Mouse (Mus musculus) liver, embryonic 14.5 days (tissue): Measurements from ENCODE around the gene Slc17a1.

Experiments
- CTCF ChIP-seq: IDR thresholded peaks from 2 replicates; pipeline ENCODE4 v1.5.1; 2016; ENCODE audit warnings: antibody characterized with exemption, low read depth, control low read depth
- EP300 ChIP-seq: IDR thresholded peaks from 2 replicates; pipeline ENCODE4 v1.6.1; 2016; ENCODE audit warnings: antibody characterized with exemption, low read depth

DNA sequence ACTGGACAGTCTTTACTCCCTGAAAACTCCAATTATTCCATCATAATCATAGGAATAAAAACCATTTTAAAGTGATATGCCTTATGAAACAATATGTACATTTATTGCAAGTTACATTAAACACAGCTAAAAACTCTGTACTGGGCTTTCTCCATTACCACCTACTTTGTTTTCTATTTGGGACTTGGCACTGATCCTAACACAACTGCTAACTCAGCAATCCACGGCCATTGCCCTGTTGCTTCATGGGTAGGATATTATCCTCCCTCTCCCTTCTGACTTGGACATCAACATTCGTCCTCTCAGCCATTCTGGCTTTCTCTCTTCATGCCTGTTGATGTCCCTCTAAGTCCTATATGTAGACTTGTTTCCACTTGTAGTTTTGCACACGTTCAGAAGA, 40.9 kb upstream of the Slc17a1 start:
- TF ChIP-seq CTCF, result no peak
- TF ChIP-seq EP300, result no peak
